23 mouse cellular contexts compared by ENCODE assay signal in the genomic region with DNA sequence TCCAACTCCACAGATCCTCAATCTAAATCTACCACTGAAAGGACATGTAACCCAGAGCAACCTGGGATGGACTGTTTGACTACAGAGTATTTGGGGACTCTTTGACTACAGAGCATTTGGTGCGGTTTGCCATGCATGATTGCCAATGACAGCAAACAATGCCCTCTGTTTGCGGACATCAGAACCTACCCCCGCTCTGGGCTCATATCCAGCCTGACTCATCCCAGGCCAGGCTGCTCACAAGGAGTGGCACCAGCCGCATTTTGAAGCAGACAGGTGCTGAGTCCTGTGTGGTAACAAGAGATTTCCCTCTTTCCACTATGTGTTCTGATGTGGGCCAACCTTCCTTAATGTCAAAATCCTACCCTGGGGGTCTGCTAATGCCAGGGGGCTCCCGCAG.
DNase-seq lines count a peak whose midpoint lies in the region; ATAC-seq and TF ChIP-seq lines count a peak whose summit lies in the region.
"Had no signal": no experiment of that assay in that cellular context is flagged by ENCODE, and none has a peak within 500 bp of the region (broad histone marks: within the 10 kb centered on the region; RNA-seq: fewer than 3 reads in every experiment).

No protein-coding gene starts in this region.

- TF ChIP-seq CTCF in left cerebral cortex, adult 2 months (IDR thresholded peaks at IDR 0.05) = no peak
- TF ChIP-seq CTCF in Patski (IDR thresholded peaks at IDR 0.05) = no peak
- no peak for TF ChIP-seq CTCF in olfactory bulb, adult 2 months (IDR thresholded peaks at IDR 0.05; ENCODE audit: insufficient read depth, low read depth, low read length)
- TF ChIP-seq CTCF in liver, postnatal 0 days (IDR thresholded peaks at IDR 0.05; ENCODE audit: low read depth) = no peak

- WGBS in olfactory bulb, adult 2 months = 47% methylated on average over 5 of the region's 5 CpGs
- 65% methylated on average over 5 of the region's 5 CpGs for WGBS in liver, postnatal 0 days (ENCODE audit: insufficient replicate concordance)

- no peak overlapping the region for H3K4me2 ChIP-seq in liver, postnatal 0 days (ENCODE audit: low read depth, low read length)
- H3K4me2 ChIP-seq: embryonic facial prominence, embryonic 15.5 days; hindbrain, embryonic 13.5 days; lung, embryonic 14.5 days; midbrain, embryonic 12.5 days; neural tube, embryonic 15.5 days had no signal

- DNase-seq in left cerebral cortex, postnatal 4 days = peak; percentile 59
- no peak for DNase-seq in left cerebral cortex, adult 2 months (ENCODE audit: extremely low spot score in 1 of 2, low spot score in 2 of 2)
- DNase-seq in Patski (ENCODE audit: low read depth, low spot score) = peak; percentile 39
- DNase-seq in cerebellum, adult 8-10 months = peak; percentile 80
- DNase-seq in liver, postnatal 0 days = no peak
- no peak for DNase-seq in heart, postnatal 36 days
- DNase-seq: adrenal gland, adult 8-10 months; embryo, embryonic 11 days; gastrocnemius, postnatal 14 days; heart, postnatal 10 days; kidney, postnatal 10 days; lung, embryonic 14.5 days; lung, postnatal 4 days; spleen, adult 18-20 months had no signal

- H3K9me3 ChIP-seq in liver, postnatal 0 days (ENCODE audit: low read length) = no peaks in the 10 kb centered on the region
- H3K9me3 ChIP-seq: embryonic facial prominence, embryonic 15.5 days; forebrain, embryonic 10.5 days; heart, embryonic 10.5 days; hindbrain, embryonic 13.5 days; midbrain, embryonic 12.5 days; neural tube, embryonic 15.5 days had no signal

- no peak for TF ChIP-seq POLR2A in olfactory bulb, adult 2 months (IDR thresholded peaks at IDR 0.05; ENCODE audit: insufficient read depth, low read depth, low read length)

- in situ Hi-C loops in Patski (cut with MboI; ENCODE audit: low pct_unique_long_range_greater_than_20kb) = no loop called here

- no peak overlapping the region for H3K9ac ChIP-seq in liver, postnatal 0 days (replicated peaks)
- H3K9ac ChIP-seq: embryonic facial prominence, embryonic 15.5 days; hindbrain, embryonic 13.5 days; lung, embryonic 14.5 days; midbrain, embryonic 12.5 days; neural tube, embryonic 15.5 days had no signal

- CTCF ChIA-PET in Patski (lab: Charles Lee) = no interaction called here

- peaks cover 20% of the 10 kb centered on the region for H3K27me3 ChIP-seq in Patski
- H3K27me3 ChIP-seq in liver, postnatal 0 days (ENCODE audit: insufficient read depth, low read length) = no peaks in the 10 kb centered on the region
- H3K27me3 ChIP-seq: embryonic facial prominence, embryonic 15.5 days; hindbrain, embryonic 13.5 days; midbrain, embryonic 12.5 days; neural tube, embryonic 15.5 days had no signal

- H3K4me3 ChIP-seq in left cerebral cortex, adult 2 months = no peak overlapping the region
- H3K4me3 ChIP-seq in olfactory bulb, adult 2 months (ENCODE audit: insufficient read depth, low read depth, low read length) = no peak overlapping the region
- no peak overlapping the region for H3K4me3 ChIP-seq in liver, postnatal 0 days (ENCODE audit: low read depth, low read length)
- H3K4me3 ChIP-seq: embryonic facial prominence, embryonic 15.5 days; forebrain, embryonic 10.5 days; heart, embryonic 10.5 days; hindbrain, embryonic 13.5 days; midbrain, embryonic 12.5 days; myocyte; neural tube, embryonic 15.5 days had no signal

- no peak for TF ChIP-seq EP300 in liver, postnatal 0 days (IDR thresholded peaks at IDR 0.05; ENCODE audit: low read depth)

- POLR2A ChIA-PET in Patski (lab: Charles Lee) = no interaction called here

- ATAC-seq in Patski = peak; percentile 91
- no peak for ATAC-seq in liver, postnatal 0 days
- ATAC-seq: intestine, embryonic 16.5 days had no signal

- no peaks in the 10 kb centered on the region for H3K36me3 ChIP-seq in liver, postnatal 0 days (replicated peaks; ENCODE audit: insufficient read depth, low read length)
- H3K36me3 ChIP-seq: embryonic facial prominence, embryonic 15.5 days; forebrain, embryonic 10.5 days; heart, embryonic 10.5 days; hindbrain, embryonic 13.5 days; midbrain, embryonic 12.5 days; neural tube, embryonic 15.5 days had no signal

- no peak overlapping the region; the same call in 1 of the 2 replicates for H3K27ac ChIP-seq in left cerebral cortex, adult 2 months
- peak overlapping the region; percentile 97 for H3K27ac ChIP-seq in olfactory bulb, adult 2 months (ENCODE audit: insufficient read depth, low read depth, low read length)
- H3K27ac ChIP-seq in liver, postnatal 0 days (ENCODE audit: low read depth) = no peak overlapping the region
- H3K27ac ChIP-seq: embryonic facial prominence, embryonic 15.5 days; forebrain, embryonic 10.5 days; heart, embryonic 10.5 days; hindbrain, embryonic 13.5 days; midbrain, embryonic 12.5 days; neural tube, embryonic 15.5 days had no signal

- H3K4me1 ChIP-seq in olfactory bulb, adult 2 months (ENCODE audit: control insufficient read depth, insufficient read depth, low read length) = peaks cover 58% of the 10 kb centered on the region
- H3K4me1 ChIP-seq in liver, postnatal 0 days (ENCODE audit: insufficient read depth) = no peaks in the 10 kb centered on the region
- H3K4me1 ChIP-seq: embryonic facial prominence, embryonic 15.5 days; forebrain, embryonic 10.5 days; heart, embryonic 10.5 days had no signal

- intact Hi-C loops in left cerebral cortex, postnatal 4 days (cut with DNase I) = no loop called here
- intact Hi-C loops in left cerebral cortex, adult 2 months (cut with DNase I) = no loop called here
- intact Hi-C loops in heart, postnatal 36 days (cut with DNase I) = no loop called here

Comparison
In these comparisons a context has a peak if more than half of its experiments do, and no peak if none do; other contexts are left out.
1. DNase-seq: peak in left cerebral cortex, postnatal 4 days (single experiment), Patski (single experiment) and cerebellum, adult 8-10 months (single experiment); none in left cerebral cortex, adult 2 months (0 of 2), liver, postnatal 0 days (single experiment) and heart, postnatal 36 days (0 of 2).